Mouse (Mus musculus) forebrain, postnatal 0 days (tissue): ENCODE measurements around the gene Tor1aip1. TPM values are rescaled to one million over a fixed set of nuclear protein-coding genes. Genes with fewer than 3 reads are reported as not detected.

ENCODE experiments used
- ATAC-seq: fragments of 200-750 bp; cut with Nextera tagmentation; 2 replicates; pipeline ENCODE4 v1.8.0; 2017; ENCODE audit warnings: mild to moderate bottlenecking, moderate library complexity
- DNase-seq: peaks from one replicate; pipeline ENCODE4 v3.0.0-alpha.2; 2015
- H3K27ac ChIP-seq: fragments of 300-500 bp; sonication (generic); 2 replicates; pipeline ENCODE4 v1.5.1; 2014; ENCODE audit warnings: low read depth, mild to moderate bottlenecking, antibody characterized with exemption, low read length, moderate library complexity, mixed read lengths
- H3K27me3 ChIP-seq: fragments of 300-500 bp; sonication (generic); 2 replicates; pipeline ENCODE4 v1.6.1; 2014; ENCODE audit warnings: mild to moderate bottlenecking, low read length, mixed read lengths; ENCODE audit not compliant: insufficient read depth
- H3K36me3 ChIP-seq: fragments of 300-500 bp; sonication (generic); 2 replicates; pipeline ENCODE4 v1.6.1; 2014; ENCODE audit warnings: mild to moderate bottlenecking, moderate library complexity; ENCODE audit not compliant: insufficient read depth
- H3K4me1 ChIP-seq: fragments of 300-500 bp; sonication (generic); 2 replicates; pipeline ENCODE4 v1.6.1; 2014; ENCODE audit warnings: antibody characterized with exemption; ENCODE audit not compliant: insufficient read depth
- H3K4me2 ChIP-seq: fragments of 300-500 bp; sonication (generic); 2 replicates; pipeline ENCODE4 v1.6.1; 2014; ENCODE audit warnings: low read depth, mild to moderate bottlenecking, moderate library complexity
- H3K4me3 ChIP-seq: fragments of 300-500 bp; sonication (generic); 2 replicates; pipeline ENCODE4 v1.5.1; 2014; ENCODE audit warnings: low read depth, low read length, mixed read lengths
- H3K9ac ChIP-seq: fragments of 300-500 bp; sonication (generic); 2 replicates; pipeline ENCODE4 v1.6.1; 2014; ENCODE audit warnings: mild to moderate bottlenecking
- H3K9me3 ChIP-seq: fragments of 300-500 bp; sonication (generic); 2 replicates; pipeline ENCODE4 v1.6.1; 2016; ENCODE audit warnings: low read length
- CTCF ChIP-seq: sonication (generic); IDR thresholded peaks from 2 replicates; pipeline ENCODE4 v1.5.1; 2016; ENCODE audit warnings: antibody characterized with exemption, control low read depth, low read depth
- WGBS: fragments of 180-500 bp; shearing (Covaris S2); extraction: QIAGEN DNeasy Blood & Tissue Kit; methylation state at CpG from one replicate; pipeline ENCODE4 v1.1.7; 2014; 5-methylcytosine and 5-hydroxymethylcytosine counted together
- polyA plus RNA-seq: library from polyadenylated mRNA; unstranded; fragments of >200 nt; fragmentation: Nextera tagmentation; extraction: Ambion mirVana; gene quantifications from 2 replicates; pipeline ENCODE4 v1.2.1, GENCODE M21; 2015
- total RNA-seq: library from RNA; depleted of rRNA; stranded (reverse); fragments of >200 nt; gene quantifications from 2 replicates; pipeline ENCODE4 v1.2.3, GENCODE M21; 2014; rRNA removed

Tor1aip1 gene
- total and polyA plus RNA-seq, 2 experiments from 2014 or later = 20.4 to 23.1 TPM

DNA sequence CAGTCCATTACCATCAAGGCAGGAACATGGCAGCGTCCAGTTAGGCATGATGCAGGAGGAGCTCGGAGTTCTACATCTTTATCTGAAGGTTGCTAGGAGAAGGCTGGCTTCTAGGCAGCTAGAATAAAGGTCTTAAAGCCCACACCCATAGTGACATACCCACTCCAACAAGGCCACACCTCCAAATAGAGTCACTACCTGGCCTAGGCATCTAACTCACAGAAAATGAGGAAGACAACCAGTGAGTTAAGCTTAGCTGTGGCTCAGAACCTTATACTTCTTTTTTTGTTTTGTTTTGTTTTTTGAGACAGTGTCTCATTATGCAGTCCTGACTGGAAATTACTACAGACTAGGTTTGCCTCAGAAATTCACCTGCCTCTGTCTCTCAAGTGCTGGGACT is 48.7 kb downstream of the Tor1aip1 start:
- Histone ChIP-seq H3K27ac (no peak overlapping the region), H3K9me3 (no peaks in the 10 kb centered on the region), H3K4me2 (no peak overlapping the region), H3K36me3 (no peaks in the 10 kb centered on the region), H3K4me3 (no peak overlapping the region), H3K4me1 (no peaks in the 10 kb centered on the region), H3K9ac (no peak overlapping the region), H3K27me3 (no peaks in the 10 kb centered on the region)
- WGBS = 79% methylated on average over 2 of the region's 2 CpGs
- no peak for ATAC-seq
- TF ChIP-seq CTCF = no peak
- DNase-seq = no peak

DNA sequence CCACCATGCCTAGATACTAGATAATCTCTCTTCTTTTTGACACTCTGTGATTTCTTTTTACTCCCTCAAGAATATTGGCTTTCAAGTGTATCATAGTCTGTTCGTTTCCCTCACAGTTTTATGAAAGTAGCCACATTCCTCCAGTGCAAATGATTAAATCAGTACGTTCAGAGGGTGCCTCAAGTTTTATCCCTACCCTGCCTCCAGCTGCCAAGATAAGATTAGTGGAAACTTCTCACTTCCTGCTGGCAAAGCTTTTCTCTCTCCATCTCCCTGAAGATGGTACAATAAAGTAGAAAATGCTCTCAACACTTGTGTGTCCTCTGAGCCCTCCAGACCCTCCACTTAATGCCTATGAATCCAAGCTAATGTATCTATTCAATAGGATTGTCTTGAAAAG is 61.3 kb downstream of the Tor1aip1 start:
- ATAC-seq (no peak), DNase-seq (no peak)
- Histone ChIP-seq H3K4me1 (peaks cover 17% of the 10 kb centered on the region; the same call in 1 of the 2 replicates), H3K27me3 (no peaks in the 10 kb centered on the region; the same call in 1 of the 2 replicates), H3K27ac (no peak overlapping the region), H3K9ac (no peak overlapping the region), H3K4me2 (no peak overlapping the region), H3K36me3 (no peaks in the 10 kb centered on the region), H3K9me3 (no peaks in the 10 kb centered on the region), H3K4me3 (no peak overlapping the region)
- WGBS = 59% methylated on average over 2 of the region's 2 CpGs
- no peak for TF ChIP-seq CTCF

- TF ChIP-seq CTCF = peak; percentile 49
- Histone ChIP-seq H3K9ac (peak overlapping the region; percentile 97), H3K27ac (peak overlapping the region; percentile 95), H3K36me3 (no peaks in the 10 kb centered on the region), H3K9me3 (no peaks in the 10 kb centered on the region), H3K4me3 (peak overlapping the region; percentile 99), H3K4me2 (peak overlapping the region; percentile 70), H3K4me1 (peaks cover 17% of the 10 kb centered on the region; the same call in 1 of the 2 replicates), H3K27me3 (no peaks in the 10 kb centered on the region; the same call in 1 of the 2 replicates)
- DNase-seq = no peak
- 4% methylated on average over 19 of the region's 19 CpGs for WGBS
- ATAC-seq = peak; percentile 16
These were observed 62.4 kb downstream of the Tor1aip1 start for GRCm38 (mm10) chr1:155973719-155974379.

DNA sequence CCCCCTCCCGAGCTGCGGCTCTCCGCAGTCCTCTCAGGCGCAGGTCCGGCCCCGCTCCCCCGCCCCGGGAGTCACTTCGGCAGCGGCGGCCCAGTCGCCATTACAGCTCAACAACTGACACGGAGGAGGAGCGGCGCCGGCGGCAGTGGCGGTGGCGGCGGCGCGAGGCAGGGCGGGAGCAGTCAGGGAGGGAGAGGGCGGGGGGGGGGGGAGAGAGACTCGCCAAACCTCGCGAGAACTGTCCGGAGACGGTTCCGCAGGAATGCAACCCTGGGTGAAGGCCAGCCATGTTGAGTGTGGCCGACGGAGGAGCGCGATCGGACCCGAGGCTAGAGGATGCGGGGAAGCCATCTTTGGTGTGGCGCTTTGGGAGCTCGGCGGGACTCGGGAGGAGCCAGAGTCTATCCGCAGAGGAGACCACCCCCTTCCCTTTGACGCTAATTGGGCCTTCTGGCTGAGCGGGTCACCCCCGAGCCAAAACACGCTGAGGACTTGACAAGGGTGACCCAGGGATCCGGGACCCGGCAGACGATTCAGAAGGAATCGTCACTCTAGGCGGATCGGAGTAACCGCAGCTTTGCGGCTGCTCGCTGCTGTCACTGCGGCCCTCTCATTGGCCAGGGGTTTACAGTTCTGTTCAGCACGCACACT is 63.1 kb downstream of the Tor1aip1 start, which contains the start of gene Cep350:
Cep350 (minus strand) TSS at position 188 of the 651 bp plus-strand sequence.
- H3K27ac ChIP-seq = peak within 1 kb of the TSS; percentile 95
- H3K36me3 ChIP-seq = no peaks in the 10 kb centered on the region
- ATAC-seq (peak; percentile 97), DNase-seq (peak; percentile 98)
- peak within 1 kb of the TSS; percentile 97 for H3K9ac ChIP-seq
- peaks cover 17% of the 10 kb centered on the region; the same call in 1 of the 2 replicates for H3K4me1 ChIP-seq
- peak within 1 kb of the TSS; percentile 99 for H3K4me3 ChIP-seq
- H3K9me3 ChIP-seq = no peaks in the 10 kb centered on the region
- TF ChIP-seq CTCF = no peak
- H3K4me2 ChIP-seq = peak within 1 kb of the TSS; percentile 82
- no peaks in the 10 kb centered on the region; the same call in 1 of the 2 replicates for H3K27me3 ChIP-seq
- WGBS = under 1% methylated on average over 50 of the region's 57 CpGs

DNA sequence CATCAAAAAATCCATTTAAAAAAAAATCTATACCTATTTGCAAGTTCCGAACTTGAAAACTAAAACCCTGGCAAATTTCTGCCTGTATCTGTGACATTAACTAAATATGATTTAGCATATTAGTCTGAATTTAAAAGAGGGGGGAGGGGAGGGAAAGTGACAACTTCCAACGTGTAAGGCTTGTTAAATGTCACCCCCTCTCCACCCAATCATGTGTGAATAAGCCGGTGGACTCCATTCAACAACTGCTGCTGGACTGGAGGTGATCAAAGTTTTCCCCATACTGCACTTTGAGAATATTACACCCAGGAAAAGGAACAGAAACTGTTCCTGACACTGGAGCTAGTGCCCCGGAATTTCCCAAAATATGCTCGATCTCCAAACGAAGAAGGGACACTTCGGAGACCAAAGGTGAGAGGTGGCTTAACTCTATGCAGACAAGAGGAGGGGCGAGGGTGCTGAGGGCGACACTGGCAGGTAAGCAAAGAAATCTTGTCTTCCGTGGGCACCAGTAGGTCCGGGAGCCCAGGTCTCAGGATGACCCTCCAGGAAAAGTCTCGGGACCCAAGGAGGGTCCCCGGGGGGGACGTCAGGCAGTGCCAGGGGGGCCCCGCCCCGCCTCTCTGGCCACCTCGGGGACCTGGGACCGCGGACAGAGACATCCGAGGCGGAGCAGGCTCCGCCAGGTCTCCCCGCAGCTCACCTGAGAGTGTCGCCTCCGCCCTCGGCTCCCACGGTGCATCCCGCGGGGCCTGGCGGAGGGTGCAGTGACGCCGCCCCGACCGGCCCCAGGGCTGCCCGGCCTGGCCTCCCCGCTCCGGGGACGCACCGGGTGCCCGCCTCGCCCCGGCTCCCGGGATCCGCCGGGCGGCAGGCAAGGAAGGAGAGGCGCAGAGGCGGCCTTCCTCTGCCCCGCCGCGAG is 63.9 kb downstream of the Tor1aip1 start:
- ATAC-seq (peak; percentile 40), DNase-seq (no peak)
- Histone ChIP-seq H3K9me3 (no peaks in the 10 kb centered on the region), H3K4me2 (peak overlapping the region; percentile 82), H3K27ac (peak overlapping the region; percentile 95), H3K9ac (peak overlapping the region; percentile 97), H3K4me1 (peaks cover 17% of the 10 kb centered on the region; the same call in 1 of the 2 replicates), H3K4me3 (peak overlapping the region; percentile 99), H3K36me3 (no peaks in the 10 kb centered on the region), H3K27me3 (no peaks in the 10 kb centered on the region; the same call in 1 of the 2 replicates)
- no peak for TF ChIP-seq CTCF
- WGBS = 3% methylated on average over 35 of the region's 51 CpGs

Other genes starting within 250 kb of the Tor1aip1 start
- 26.4 and 35.7 TPM in 2 replicates for gene Qsox1, start 223.6 kb downstream of the Tor1aip1 start, total RNA-seq
- 18.5 and 22.4 TPM in 2 replicates for gene Qsox1, start 223.6 kb downstream of the Tor1aip1 start, polyA plus RNA-seq
- gene Cep350, start 63.2 kb downstream of the Tor1aip1 start, total RNA-seq = 27.8 and 34.1 TPM in 2 replicates
- gene Cep350, start 63.2 kb downstream of the Tor1aip1 start, polyA plus RNA-seq = 5.7 and 10.1 TPM in 2 replicates
- gene Tor1aip2, start 1.1 kb downstream of the Tor1aip1 start, total RNA-seq = 56.0 and 60.8 TPM in 2 replicates
- 43.3 and 50.3 TPM in 2 replicates for gene Tor1aip2, start 1.1 kb downstream of the Tor1aip1 start, polyA plus RNA-seq
- 3.8 and 5.2 TPM in 2 replicates for gene Fam163a, start 168.5 kb upstream of the Tor1aip1 start, total RNA-seq
- gene Fam163a, start 168.5 kb upstream of the Tor1aip1 start, polyA plus RNA-seq = 4.8 and 6.9 TPM in 2 replicates